Mouse (Mus musculus): ENCODE measurements around the gene Gse1. TPM values are rescaled to one million over a fixed set of nuclear protein-coding genes. Genes with fewer than 3 reads are reported as not detected.

Gse1 gene
- polyA plus RNA-seq, 1 experiment, result 57.1 TPM

DNA sequence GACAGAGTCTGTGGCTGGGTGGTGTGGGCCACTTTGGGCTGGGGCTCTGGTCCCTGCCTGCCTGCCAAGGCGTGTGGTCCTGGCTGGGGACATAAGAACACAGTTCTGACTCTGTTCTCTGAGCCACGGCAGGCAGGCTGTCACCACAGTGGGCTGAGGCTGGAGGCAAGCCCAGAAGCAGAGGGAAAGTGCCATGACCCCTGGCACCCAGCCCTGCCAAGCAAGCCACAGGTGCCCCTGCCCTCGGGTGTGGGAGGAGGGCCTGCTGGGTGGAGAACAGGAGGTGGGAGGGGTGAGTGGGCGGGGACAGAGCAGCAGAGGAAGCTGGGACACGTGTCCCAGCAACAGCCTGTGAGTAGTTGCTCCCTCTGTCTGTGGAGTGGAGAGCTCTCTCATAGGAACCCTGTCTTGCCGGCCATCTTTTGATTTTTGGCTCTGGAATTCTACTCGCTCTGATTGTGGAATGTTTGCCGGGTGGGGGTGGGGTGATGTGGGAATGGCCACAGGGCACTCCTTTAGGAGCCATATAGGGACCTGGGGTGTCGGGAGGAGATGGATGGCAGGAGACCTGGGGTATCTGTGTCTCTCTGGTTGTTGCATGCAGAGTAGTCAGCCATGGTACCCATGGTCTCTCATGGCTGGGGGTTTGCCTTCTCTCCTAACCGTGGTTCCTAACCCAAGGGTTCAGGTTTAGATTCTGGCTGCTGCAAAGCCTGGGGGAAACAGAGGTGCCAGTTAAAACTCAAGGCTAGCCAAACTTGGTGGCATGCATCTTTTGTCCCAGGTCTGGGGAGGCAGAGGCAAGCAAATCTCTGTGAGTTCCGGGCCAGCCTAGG lies 140.8 kb downstream of the Gse1 start:
- peak; percentile 68 to 84 for DNase-seq (ENCODE audit: extremely low spot score in 1 of 2, low spot score in 1 of 2)

DNA sequence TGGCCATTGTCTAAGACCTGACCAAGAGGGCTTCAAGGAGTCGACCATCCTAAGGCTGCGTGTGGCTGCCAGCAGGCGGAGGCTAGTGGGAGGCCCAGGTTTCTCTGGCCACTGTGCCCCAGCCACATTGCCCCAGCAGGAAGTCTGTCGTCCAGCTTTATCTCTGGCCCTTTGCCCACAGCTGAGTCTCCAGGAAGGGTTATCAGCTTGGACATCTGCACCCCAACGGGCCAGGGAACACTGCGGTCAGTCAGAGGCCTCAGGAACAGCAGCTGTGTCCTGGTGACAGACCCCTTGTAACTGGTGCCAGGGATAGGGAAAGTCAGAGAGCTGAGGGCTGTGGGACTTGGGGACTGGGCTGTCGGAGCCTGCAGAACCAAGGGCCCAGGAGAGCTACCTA lies 141.7 kb downstream of the Gse1 start:
- DNase-seq (ENCODE audit: extremely low spot score in 1 of 2, low spot score in 1 of 2), result no peak

DNA sequence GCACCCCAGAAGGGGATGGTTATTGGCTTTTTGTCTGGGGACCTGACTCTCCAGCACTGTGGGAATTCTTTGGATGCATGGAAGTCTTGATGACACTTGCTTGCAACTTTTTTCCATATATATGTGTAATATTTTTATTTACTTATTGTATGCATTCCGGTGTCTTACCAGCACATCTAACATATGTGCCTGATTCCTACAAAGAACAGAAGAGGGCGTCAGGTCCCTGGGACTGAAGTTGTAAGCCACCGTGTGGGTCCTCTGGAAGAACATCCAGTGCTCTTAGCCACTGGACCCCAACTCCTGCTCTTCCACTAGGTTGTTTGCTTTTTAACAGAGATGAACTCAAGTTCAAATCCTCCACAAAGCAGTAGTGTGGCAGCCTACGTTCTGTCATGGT lies 142.2 kb downstream of the Gse1 start:
- no peak for DNase-seq (ENCODE audit: extremely low spot score in 1 of 2, low spot score in 1 of 2)

DNA sequence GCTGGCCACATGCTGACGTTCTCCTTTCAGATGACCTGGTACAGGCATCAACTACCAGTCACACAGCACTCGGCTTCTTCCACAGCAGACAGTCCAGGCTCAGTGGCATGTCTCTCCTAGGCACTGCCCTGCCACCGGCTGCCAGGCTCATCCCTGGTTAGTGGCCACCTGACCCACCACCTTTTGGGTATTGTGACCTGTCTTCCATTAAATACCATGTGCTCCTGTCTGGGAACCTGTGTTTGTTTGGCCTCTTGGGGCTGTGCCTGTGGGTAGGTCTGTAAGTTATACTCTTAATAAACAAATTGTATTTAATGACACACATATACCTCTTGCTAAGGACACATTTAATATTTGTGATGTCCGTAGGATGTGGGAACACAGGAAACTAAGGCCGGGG lies 142.9 kb downstream of the Gse1 start:
- no peak for DNase-seq (ENCODE audit: extremely low spot score in 1 of 2, low spot score in 1 of 2)

DNA sequence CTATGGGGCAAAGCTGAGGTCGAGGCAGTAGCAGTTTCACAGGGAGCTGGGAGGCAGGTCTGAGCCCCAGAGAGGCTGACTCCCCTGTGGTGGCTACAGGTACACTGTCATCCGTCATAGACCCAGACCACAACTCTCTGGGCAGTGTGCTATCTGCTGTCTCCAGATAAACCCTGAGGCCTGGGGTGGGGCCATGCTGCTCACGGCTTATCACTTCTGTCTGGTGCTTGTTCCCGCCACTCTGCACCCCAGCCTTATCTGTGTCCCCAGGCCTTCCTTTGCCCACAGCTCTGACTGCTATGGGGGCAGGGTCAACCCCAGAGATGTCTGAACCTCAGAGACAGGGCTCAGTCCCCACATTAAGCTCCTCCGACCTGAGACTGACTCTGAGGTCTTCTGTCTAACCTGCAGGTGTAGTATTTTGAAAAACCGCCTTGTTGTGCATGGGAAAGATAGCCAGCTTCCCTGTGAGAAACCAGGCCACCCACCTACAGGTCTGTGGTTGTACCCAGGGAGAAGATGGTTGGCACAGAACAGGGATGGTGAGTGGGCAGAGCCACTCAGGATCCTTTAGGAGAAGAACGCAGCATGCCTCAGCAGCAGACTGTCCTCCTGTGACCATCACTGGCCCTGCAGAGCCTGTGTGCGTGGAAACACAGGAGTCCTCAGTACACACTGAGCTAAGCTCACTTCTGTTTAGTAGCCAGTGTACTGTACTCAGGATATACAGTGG lies 143.6 kb downstream of the Gse1 start:
- peak in 1 of 2 experiments; percentile 63 for DNase-seq (ENCODE audit: extremely low spot score in 1 of 2, low spot score in 1 of 2)

DNA sequence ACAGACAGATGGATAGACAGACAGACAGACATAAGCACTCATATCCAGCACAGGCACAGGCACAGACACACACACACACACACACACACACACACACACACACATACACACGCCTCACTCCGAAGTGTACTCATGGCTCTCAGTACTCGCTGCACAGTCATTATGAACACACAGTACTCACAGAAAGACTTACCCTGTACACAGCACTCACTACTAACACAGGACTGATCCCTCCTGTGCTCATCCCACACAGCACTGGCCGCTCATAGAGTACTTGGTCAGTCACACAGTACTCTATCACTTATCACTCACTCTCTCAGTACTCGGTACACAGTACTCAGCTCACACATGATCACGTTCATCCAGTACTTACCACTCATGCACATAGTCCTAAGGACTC lies 144.4 kb downstream of the Gse1 start:
- no peak for DNase-seq (ENCODE audit: extremely low spot score in 1 of 2, low spot score in 1 of 2)

DNA sequence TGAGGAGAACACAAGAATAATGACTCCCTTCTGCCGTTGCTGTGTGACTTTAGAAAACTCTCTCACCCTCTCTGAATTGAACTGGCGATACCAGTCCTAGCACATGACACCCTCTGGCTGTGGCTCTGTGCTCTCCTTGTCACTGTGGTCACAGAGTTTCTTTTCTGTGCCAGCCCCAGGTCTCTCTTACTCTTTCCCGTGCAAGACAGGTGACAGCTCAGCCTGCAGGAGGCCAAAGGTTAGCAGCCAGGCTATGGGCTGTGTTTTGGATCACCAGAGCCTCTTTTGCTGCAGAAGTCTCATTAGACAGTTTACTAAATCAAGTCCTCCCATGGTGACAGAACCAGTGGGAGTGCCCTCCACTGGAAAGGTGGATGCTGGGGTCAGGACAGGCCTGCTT lies 145.4 kb downstream of the Gse1 start:
- DNase-seq (ENCODE audit: extremely low spot score in 1 of 2, low spot score in 1 of 2), result no peak

DNA sequence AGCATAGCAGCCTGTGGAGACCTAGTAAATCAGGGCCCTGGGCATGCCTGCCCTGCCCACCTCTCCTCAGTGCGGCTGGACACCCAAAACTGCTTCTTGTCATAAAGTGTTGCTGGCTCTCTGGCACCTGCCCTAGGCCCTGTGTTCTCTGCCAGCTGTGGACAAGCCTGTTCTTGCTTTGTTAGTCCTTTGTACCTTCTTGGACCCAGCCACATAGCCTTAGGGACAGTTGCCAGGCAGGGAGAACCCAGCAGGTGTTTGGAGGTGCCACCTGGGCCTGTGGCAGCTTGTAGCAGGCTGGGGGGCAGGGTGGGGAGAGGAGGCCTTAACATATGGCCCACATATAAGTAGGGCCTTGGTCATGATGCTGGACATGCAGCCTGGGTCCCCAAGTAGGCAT lies 145.8 kb downstream of the Gse1 start:
- no peak for DNase-seq (ENCODE audit: extremely low spot score in 1 of 2, low spot score in 1 of 2)

DNA sequence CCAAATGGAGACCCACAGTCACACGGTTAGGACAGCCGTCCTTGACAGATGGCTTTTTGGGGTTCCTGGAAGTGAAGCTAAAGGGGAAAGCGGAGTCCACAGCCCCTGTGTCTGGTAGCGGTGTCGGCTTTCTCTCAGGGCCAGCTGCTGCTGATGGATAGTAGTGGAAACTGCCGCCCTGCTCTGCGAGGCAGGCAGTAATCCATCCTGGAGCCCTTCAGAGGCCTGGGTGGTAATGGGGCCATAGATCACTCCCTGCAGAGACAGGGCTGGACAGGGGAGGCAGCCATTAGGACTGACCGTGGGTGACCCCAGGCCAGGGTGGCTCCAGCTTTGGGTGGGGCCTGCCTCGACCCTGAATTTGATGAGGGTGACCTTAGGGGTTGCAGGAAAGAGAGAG lies 146.3 kb downstream of the Gse1 start:
- DNase-seq (ENCODE audit: extremely low spot score in 1 of 2, low spot score in 1 of 2), result no peak

DNA sequence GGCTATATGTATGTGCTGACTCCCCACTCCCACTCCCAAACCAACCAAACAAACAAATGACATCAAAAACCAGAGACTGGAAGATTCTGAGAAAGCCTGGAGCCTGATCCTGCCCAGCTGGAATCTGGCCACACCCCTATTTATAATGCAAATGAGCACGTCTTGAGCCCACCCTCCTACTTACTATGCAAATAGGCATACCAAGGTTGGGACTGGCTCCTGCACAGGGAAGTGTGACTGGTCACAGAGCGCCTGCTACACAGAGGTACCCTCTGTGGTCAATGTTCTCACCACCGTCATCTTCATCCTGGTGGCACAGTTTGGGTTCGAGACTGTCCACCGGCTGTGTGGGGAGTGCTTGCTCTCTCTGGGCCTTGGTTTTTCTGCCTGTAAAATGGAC lies 146.9 kb downstream of the Gse1 start:
- no peak for DNase-seq (ENCODE audit: extremely low spot score in 1 of 2, low spot score in 1 of 2)

DNA sequence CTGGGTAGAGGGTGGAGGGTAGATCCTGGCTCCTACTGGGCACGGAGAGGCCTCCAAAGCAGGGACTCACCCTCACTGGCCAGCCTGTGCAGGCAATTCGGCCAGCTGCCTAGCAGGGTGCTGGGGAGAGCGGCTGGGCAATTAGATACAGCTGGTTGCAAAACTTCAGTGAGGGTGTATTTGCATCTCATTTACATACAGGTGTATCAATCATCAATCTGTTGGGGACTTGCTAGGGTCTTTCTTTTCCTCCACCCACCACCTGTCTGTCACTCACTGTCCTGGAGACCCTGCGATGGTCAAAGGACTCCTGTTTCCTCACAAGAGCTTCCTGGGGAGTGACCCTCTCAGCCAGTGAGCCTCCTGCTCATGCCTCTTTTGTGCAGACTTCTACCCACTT lies 148.0 kb downstream of the Gse1 start:
- DNase-seq (ENCODE audit: extremely low spot score in 1 of 2, low spot score in 1 of 2), result no peak

DNA sequence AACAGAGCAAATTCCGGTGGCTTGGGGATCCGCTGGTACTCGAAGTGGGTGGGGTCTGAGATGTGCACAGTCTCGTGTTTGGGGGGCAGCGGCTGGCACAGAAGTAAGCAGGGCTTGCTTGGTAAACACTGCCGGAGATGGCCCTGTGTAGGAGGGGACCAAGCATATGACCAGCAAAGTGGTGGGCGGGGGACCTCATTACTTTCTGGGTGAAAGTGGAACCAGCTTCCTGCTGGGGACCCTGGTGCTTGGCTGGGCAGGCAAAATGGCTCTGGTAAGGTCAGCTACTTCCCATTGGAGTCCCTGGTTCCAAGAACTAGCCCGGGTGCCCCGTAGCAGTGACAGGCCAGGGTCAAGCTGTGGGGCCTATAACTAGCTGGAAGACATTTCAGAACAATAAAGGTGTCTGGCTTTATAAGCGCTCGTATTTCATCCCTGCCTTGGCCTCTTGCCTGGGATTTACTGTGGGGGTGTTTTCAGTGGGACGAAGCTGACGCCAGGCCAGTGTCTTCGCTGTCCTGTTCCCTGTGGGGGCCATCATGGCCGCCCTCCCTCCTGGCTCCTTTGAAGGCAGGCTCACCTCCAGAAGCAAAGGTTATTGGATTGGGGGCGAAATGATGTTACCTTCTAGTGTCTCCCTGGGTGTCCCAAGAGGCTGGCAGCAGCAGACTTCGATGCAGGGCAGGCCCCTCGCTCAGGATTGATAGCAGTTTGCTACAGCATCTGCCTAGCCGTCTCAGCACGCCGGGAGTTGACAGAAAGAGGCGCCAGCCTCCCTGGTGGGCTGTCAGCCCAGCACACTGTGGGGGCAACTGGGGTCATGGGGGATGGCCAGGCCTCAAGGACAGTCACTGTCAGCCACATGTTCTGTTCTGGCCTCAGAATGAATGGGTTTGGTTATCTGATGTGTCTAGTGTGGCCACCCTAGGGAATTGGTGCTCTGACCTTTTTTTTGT lies 148.9 kb downstream of the Gse1 start:
- DNase-seq (ENCODE audit: extremely low spot score in 1 of 2, low spot score in 1 of 2), result no peak

DNA sequence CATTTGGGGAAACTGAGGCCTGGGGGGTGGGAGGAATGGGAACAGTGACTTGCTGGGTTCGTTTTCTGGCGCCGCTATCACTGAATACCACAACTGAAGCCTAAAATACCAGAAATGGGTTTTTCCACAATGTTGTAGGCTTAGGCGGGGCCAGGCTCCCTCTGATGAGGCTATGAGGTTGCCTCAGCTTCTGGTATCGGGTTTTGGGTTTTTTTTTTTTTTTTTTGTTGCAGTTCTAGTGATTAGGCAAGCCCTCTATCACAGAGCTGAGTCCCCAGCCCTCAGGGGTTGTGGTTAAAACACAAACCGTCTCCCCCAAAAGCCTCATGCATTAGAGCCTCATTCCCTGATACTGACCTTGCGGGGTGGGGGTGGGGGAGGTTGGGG lies 149.5 kb downstream of the Gse1 start:
- DNase-seq (ENCODE audit: extremely low spot score in 1 of 2, low spot score in 1 of 2), result no peak

DNA sequence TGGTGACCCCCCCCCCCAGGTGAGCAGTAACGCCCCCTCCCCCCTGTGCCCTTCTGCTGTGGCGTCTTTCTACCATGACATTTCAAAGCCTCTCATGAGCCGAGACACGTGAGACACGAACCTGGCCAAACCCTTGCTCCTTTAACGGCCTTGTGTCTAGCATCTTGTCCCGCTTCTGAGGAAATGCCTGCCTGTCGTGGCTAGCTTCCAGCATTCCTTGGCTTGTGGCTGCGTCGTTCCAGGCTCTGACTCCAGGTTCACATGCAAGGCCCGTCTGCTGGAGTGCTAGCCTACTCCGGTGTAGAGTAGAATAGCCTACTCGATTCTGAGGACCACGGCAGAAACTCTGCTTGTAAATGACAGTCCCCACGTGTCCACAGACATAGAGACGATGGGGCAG lies 150.1 kb downstream of the Gse1 start:
- DNase-seq (ENCODE audit: extremely low spot score in 1 of 2, low spot score in 1 of 2), result no peak

DNA sequence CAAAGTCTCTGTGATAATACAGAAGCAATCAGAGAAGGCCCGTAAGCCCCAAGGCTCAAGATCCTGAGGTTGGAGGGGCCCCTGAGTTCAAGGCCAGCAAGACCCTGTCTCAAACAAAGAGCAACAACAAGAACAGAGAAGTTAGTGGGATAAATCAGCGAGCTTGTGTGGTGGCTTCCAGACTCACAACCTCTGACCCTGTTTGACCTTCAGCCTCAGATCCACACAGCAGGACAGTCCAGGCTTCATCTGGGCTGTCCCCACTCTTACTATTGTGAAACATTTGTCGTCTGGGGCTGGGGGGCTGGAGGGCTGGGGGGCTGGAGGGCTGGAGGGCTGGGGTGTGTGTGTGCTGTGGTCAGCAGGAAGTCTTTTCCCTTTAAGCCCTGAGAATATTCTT lies 150.8 kb downstream of the Gse1 start:
- no peak for DNase-seq (ENCODE audit: extremely low spot score in 1 of 2, low spot score in 1 of 2)

DNA sequence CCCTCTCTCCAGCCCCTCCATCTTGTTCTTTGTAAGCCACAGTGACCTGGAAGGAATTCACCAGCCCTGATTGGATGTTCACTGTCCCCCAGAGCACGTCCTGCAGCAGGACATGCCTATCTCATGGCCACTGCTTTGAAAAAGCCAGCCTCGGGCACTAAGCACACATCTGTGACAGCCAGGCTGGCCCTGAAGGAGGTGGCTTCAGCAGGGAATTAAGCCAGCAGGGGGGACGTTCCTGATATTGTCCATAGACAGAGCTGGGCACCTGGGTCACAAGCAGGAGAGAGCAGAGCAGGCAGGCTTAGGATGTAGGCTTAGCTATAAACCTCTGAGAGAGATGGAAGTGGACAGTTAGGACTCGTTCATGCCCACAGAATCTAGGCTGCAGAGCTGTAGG lies 153.6 kb downstream of the Gse1 start:
- DNase-seq (ENCODE audit: extremely low spot score in 1 of 2, low spot score in 1 of 2), result no peak

DNA sequence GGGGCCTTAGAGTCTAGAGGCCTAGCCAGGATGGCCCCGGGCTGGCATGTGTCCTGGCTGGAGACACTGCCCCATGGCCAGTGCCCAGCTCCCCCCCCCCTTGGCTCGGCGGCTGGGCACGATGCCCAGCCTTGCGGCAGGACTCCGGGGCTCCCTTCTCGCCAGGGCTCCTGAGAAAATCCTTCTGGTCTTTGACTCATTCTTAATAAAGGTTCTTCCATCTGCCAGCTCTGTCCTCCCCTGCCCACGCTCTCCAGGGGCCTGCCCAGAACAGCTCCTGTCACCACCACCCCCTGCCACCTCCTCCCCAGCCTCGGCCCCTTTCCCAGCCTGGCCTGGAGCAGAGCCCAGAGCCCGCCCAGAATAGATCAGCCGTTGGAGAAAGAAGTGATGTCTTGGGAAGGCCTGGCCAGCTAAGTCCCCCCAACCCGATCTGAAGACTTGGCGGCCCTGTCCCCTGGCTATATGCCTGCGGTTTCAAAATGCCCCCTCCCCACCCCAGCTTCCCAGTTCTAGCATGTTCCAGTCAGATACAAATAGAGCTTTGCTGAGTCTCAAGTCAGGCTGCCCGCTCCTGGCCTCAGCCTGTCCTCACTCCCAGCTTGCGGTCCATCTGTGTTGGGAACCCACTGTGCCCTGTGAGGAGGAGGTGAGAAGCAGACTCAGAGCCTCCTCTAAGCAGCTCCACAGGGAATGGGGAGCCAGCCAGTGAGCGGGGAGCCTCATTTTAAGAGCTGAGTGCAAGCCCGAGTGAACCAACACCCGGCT lies 154.4 kb downstream of the Gse1 start:
- peak; percentile 90 to 94 for DNase-seq (ENCODE audit: extremely low spot score in 1 of 2, low spot score in 1 of 2)

DNA sequence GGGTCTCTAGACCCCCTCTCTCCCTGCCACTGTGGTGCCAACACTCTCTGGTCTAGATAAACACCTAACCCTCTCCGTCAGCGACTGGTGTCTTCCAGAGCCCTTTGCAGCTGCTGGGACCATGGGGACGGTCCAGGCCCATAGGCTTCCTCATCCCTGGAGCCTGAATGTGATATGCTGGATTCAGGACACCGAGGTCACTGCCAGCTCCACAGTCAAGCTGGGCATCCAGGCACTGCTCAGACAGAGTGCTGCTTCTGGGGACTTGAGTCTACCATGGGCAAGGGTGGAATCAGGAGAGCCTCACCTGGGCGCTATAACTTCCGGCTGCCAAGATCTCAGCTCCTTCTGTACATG lies 154.9 kb downstream of the Gse1 start:
- no peak for DNase-seq (ENCODE audit: extremely low spot score in 1 of 2, low spot score in 1 of 2)

DNA sequence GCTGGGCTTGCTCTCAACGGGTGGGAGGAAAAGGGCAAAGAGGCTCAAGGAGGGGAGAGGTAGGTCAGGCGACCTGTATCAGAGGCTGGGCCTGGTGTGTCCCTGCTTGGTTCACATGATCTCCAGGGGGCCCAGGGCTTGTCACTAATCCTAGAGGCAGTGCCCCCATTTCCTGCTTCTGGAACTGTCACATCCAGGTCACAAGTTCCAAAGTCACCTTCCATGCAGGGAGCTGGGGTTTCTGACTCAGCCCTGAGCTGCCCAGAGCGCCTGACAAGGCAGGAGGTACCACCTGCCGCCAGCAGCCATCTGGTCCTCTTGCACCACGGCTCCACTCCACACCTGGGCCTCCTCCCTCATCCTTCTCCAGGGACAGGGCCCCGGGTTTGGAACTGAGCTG lies 155.5 kb downstream of the Gse1 start:
- DNase-seq (ENCODE audit: extremely low spot score in 1 of 2, low spot score in 1 of 2), result no peak

DNA sequence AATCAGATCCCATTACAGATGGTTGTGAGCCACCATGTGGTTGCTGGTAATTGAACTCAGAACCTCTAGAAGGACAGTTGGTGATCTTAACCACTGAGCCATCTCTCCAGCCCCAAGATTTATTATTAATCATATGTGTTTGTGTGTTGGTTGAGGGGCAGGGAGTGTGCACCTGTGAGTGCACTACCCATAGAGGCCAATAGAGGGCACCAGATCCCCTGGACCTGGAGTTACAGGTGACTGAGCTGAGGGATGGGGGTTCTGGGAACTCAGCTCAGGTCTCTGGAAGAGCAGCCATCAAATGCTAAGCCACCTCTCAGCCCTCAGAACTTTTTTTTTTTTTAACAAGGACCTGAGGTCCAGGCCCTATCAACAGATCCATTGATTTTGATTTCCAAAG lies 156.5 kb downstream of the Gse1 start:
- no peak for DNase-seq (ENCODE audit: extremely low spot score in 1 of 2, low spot score in 1 of 2)

Data from frontal cortex, adult 2 months (tissue).